Mouse (Mus musculus) testis, adult 2 months (tissue): ENCODE data around the gene Elmo1. TPM values are rescaled to one million over a fixed set of nuclear protein-coding genes. Genes with fewer than 3 reads are reported as not detected.

Experiments used
- H3K27ac ChIP-seq: fragments of 200-500 bp; 2 replicates; pipeline ENCODE4 v1.5.1; 2012; ENCODE audit warnings: low read depth, low read length; ENCODE audit not compliant: control insufficient read depth, insufficient read depth
- H3K27me3 ChIP-seq: fragments of 200-500 bp; 2 replicates; pipeline ENCODE4 v1.6.1; 2012; ENCODE audit warnings: mild to moderate bottlenecking, low read length, moderate library complexity; ENCODE audit not compliant: control insufficient read depth, insufficient read depth
- H3K36me3 ChIP-seq: fragments of 200-500 bp; 2 replicates; pipeline ENCODE4 v1.6.1; 2012; ENCODE audit warnings: mild to moderate bottlenecking, low read length; ENCODE audit not compliant: control insufficient read depth, insufficient read depth
- H3K4me1 ChIP-seq: fragments of 200-500 bp; 2 replicates; pipeline ENCODE4 v1.6.1; 2012; ENCODE audit warnings: low read length; ENCODE audit not compliant: control insufficient read depth, insufficient read depth
- H3K4me3 ChIP-seq: fragments of 200-500 bp; 2 replicates; pipeline ENCODE4 v1.5.1; 2012; ENCODE audit warnings: low read depth, mild to moderate bottlenecking, low read length, moderate library complexity, mixed read lengths; ENCODE audit not compliant: control insufficient read depth
- CTCF ChIP-seq: fragments of 200-500 bp; IDR thresholded peaks from 2 replicates; pipeline ENCODE4 v1.5.1; 2012; ENCODE audit warnings: low read depth, mild to moderate bottlenecking, inconsistent platforms, low read length, moderate library complexity; ENCODE audit not compliant: control insufficient read depth, insufficient read depth, insufficient replicate concordance
- POLR2A ChIP-seq: fragments of 200-500 bp; IDR thresholded peaks from 2 replicates; pipeline ENCODE4 v1.6.1; 2012; ENCODE audit warnings: low read depth, mild to moderate bottlenecking, inconsistent platforms, low read length, moderate library complexity; ENCODE audit not compliant: control insufficient read depth
- polyA plus RNA-seq: library from polyadenylated mRNA; depleted of rRNA; stranded (reverse); fragments of >200 nt; gene quantifications from 2 replicates; pipeline ENCODE4 v1.2.3, GENCODE M21; 2012

Gene Elmo1
- polyA plus RNA-seq, 1 experiment = 17.9 TPM

- TF ChIP-seq POLR2A (no peak), CTCF (no peak)
- Histone ChIP-seq H3K27ac (no peak overlapping the region), H3K36me3 (no peaks in the 10 kb centered on the region), H3K4me1 (no peaks in the 10 kb centered on the region), H3K27me3 (no peaks in the 10 kb centered on the region), H3K4me3 (no peak overlapping the region)
Measured at GRCm38 (mm10) chr13:20514721-20515120, 424.3 kb downstream of the Elmo1 start.

- no peaks in the 10 kb centered on the region for H3K4me1 ChIP-seq
- no peak overlapping the region for H3K4me3 ChIP-seq
- TF ChIP-seq POLR2A = no peak
- no peak for TF ChIP-seq CTCF
- H3K27ac ChIP-seq = no peak overlapping the region
- no peaks in the 10 kb centered on the region for H3K36me3 ChIP-seq
- H3K27me3 ChIP-seq = no peaks in the 10 kb centered on the region
Measured at GRCm38 (mm10) chr13:20516096-20516495, 425.7 kb downstream of the Elmo1 start.

GRCm38 (mm10) chr13:20517702-20518101, 427.3 kb downstream of the Elmo1 start:
- TF ChIP-seq CTCF (no peak), POLR2A (no peak)
- no peaks in the 10 kb centered on the region for H3K36me3 ChIP-seq

GRCm38 (mm10) chr13:20521492-20521891, 431.1 kb downstream of the Elmo1 start:
- Histone ChIP-seq H3K36me3 (no peaks in the 10 kb centered on the region), H3K4me1 (no peaks in the 10 kb centered on the region), H3K27ac (no peak overlapping the region), H3K4me3 (no peak overlapping the region), H3K27me3 (no peaks in the 10 kb centered on the region)
- no peak for TF ChIP-seq POLR2A
- TF ChIP-seq CTCF = no peak

More at GRCm38 (mm10) chr13:20517702-20518101, 427.3 kb downstream of the Elmo1 start:
- Histone ChIP-seq H3K27ac (no peak overlapping the region), H3K4me3 (no peak overlapping the region), H3K27me3 (no peaks in the 10 kb centered on the region), H3K4me1 (no peaks in the 10 kb centered on the region)

- TF ChIP-seq CTCF (no peak), POLR2A (no peak)
- H3K36me3 ChIP-seq = no peaks in the 10 kb centered on the region
- H3K4me3 ChIP-seq = no peak overlapping the region
- no peaks in the 10 kb centered on the region for H3K4me1 ChIP-seq
- no peak overlapping the region for H3K27ac ChIP-seq
- H3K27me3 ChIP-seq = no peaks in the 10 kb centered on the region
Measured at GRCm38 (mm10) chr13:20523671-20524070, 433.3 kb downstream of the Elmo1 start.

GRCm38 (mm10) chr13:20525844-20526243, 435.4 kb downstream of the Elmo1 start:
- TF ChIP-seq POLR2A = no peak
- no peak for TF ChIP-seq CTCF
- no peaks in the 10 kb centered on the region for H3K27me3 ChIP-seq
- H3K36me3 ChIP-seq = no peaks in the 10 kb centered on the region
- H3K4me3 ChIP-seq = no peak overlapping the region
- H3K27ac ChIP-seq = no peak overlapping the region
- H3K4me1 ChIP-seq = no peaks in the 10 kb centered on the region

- TF ChIP-seq CTCF = no peak
- no peak for TF ChIP-seq POLR2A
Measured at GRCm38 (mm10) chr13:20537053-20537452, 446.7 kb downstream of the Elmo1 start.

GRCm38 (mm10) chr13:20537487-20537886, 447.1 kb downstream of the Elmo1 start:
- no peak for TF ChIP-seq POLR2A
- no peak for TF ChIP-seq CTCF
- H3K27me3 ChIP-seq = no peaks in the 10 kb centered on the region
- H3K4me3 ChIP-seq = no peak overlapping the region
- H3K27ac ChIP-seq = no peak overlapping the region
- no peaks in the 10 kb centered on the region; the same call in 1 of the 2 replicates for H3K4me1 ChIP-seq
- H3K36me3 ChIP-seq = no peaks in the 10 kb centered on the region

More at GRCm38 (mm10) chr13:20537053-20537452, 446.7 kb downstream of the Elmo1 start:
- H3K27me3 ChIP-seq = no peaks in the 10 kb centered on the region
- no peaks in the 10 kb centered on the region; the same call in 1 of the 2 replicates for H3K4me1 ChIP-seq
- H3K27ac ChIP-seq = no peak overlapping the region
- no peaks in the 10 kb centered on the region for H3K36me3 ChIP-seq
- no peak overlapping the region for H3K4me3 ChIP-seq
